Mouse (Mus musculus) heart, postnatal 36 days (tissue): Measurements from ENCODE around the gene Adssl1. TPM values are rescaled to one million over a fixed set of nuclear protein-coding genes. Genes with fewer than 3 reads are reported as not detected.

Experiments used
- DNase-seq, 2 experiments: peaks; one replicate each; pipeline ENCODE4 v3.0.0; 2021 to 2022
- intact Hi-C: fragments of 180-260 bp; cut with DNase I; formaldehyde crosslinking; loops from one replicate; pipeline ENCODE4 v1.15.1; 2025
- microRNA-seq, 2 experiments: library from miRNA; unstranded; fragments of <30 nt; microRNA quantifications; one replicate each; pipeline ENCODE4 v1.2.0; 2021; ENCODE audit warnings: borderline number of aligned reads in 2 of 2
- total RNA-seq, 2 experiments: library from RNA; stranded (reverse); gene quantifications; 2 replicates each; pipeline ENCODE4 v1.2.3; 2021

The Adssl1 gene
- total RNA-seq, 2 experiments from 2014 or later: 162 to 165 TPM

GRCm38 (mm10) chr12:112672744-112673575, 53.1 kb downstream of the Adssl1 start:
- peak in 1 of 2 experiments; percentile 67 for DNase-seq
- intact Hi-C loops: no loop called here

GRCm38 (mm10) chr12:112673576-112674091, 53.8 kb downstream of the Adssl1 start:
- DNase-seq: peak in 1 of 2 experiments; percentile 56

DNA sequence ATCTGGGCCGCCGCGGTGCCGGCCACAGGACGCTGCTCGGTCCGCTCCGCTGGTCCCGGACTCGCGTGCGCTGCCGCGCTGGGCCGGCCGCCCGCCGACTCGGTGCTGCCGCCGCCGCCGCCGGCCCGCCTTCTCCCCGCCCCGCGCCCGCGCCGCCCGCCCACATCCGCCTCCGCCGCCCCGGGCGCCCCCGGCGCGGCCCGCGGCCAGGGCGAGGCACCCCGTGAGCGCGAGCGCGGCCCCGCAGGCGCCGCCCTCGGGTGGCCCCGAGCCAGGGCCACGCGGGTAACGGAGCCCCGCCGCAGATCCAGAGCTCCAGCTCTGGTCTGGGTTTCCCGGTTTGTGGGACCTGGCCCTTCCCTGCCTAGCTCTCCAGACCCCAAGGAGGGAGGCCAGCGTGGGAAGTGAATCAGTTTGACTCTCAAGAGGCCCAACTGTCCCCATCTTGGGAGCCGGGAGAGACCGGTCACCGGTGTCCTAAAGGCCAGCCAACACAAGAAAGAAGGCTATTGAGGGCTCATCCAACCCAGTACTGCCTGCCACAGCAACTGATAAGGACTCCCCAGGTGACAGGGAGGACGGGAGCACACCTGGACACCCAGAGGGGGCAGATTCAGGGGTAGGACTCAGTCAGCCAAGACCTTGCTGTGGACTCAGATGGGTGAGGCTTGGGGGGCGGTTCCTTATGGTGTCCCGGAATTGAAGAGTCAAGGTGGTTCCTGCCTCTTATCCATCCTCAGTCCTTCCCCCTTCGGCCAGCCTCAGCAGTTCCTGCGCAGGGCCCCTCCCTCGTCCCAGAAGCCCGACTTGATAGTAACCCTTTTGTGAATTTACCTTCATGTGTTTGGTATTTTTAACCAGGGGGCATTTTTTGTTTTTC, 54.5 kb downstream of the Adssl1 start, which contains the start of gene Akt1:
TSS of gene Akt1 (minus strand) at position 753 of the 880 bp plus-strand sequence.
- DNase-seq: peak; percentile 72 to 84
- intact Hi-C loops: loop anchor here (1.0 to 2.0 kb wide), 2 partner anchors 21 to 32 kb away; no protein-coding TSS in a partner anchor

More at GRCm38 (mm10) chr12:112673576-112674091, 53.8 kb downstream of the Adssl1 start:
- intact Hi-C loops: loop anchor here (2.0 kb wide), 1 partner anchor 33 kb away; no protein-coding TSS in a partner anchor

- intact Hi-C loops: loop anchor here (1.0 to 2.0 kb wide), 2 partner anchors 22 to 31 kb away; no protein-coding TSS in a partner anchor
- DNase-seq: peak; percentile 86 to 87
These were observed 55.6 kb downstream of the Adssl1 start for GRCm38 (mm10) chr12:112675245-112676035.

GRCm38 (mm10) chr12:112677076-112677475, 57.2 kb downstream of the Adssl1 start:
- DNase-seq: no peak
- intact Hi-C loops: no loop called here

- intact Hi-C loops: loop anchor here (2.0 kb wide), 1 partner anchor 15 kb away; no protein-coding TSS in a partner anchor
- no peak for DNase-seq
These were observed 58.2 kb downstream of the Adssl1 start for GRCm38 (mm10) chr12:112677943-112678554.

DNA sequence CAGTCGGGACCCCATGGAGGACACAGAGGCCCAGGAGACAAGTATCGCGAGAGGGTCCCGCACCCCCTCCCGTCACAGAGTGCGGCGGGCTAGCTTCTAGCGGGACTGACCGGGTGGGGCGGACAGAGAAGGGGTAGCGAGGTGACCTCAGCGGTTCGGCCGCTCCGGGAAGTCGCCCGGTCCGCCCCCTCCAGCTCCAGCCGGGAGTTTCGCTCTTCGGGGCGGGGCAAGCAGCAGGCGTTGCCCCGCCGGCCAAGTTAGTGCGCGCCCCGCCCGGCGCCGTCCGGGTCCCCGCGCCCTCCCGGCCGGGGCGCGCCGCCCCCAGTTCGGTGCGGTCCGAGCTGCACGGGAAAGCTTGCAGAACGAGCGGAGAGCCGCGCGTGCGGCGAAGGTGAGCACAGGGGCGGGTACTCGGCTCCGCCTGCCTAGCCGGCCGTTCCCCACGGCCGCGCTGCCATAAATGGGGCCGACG, 58.7 kb downstream of the Adssl1 start, which contains the start of gene Zbtb42:
TSS of gene Zbtb42 (plus strand) at position 274 of the 472 bp plus-strand sequence.
- peak; percentile 73 to 81 for DNase-seq
- intact Hi-C loops: loop anchor here (2.0 kb wide), 1 partner anchor 14 kb away; no protein-coding TSS in a partner anchor

DNA sequence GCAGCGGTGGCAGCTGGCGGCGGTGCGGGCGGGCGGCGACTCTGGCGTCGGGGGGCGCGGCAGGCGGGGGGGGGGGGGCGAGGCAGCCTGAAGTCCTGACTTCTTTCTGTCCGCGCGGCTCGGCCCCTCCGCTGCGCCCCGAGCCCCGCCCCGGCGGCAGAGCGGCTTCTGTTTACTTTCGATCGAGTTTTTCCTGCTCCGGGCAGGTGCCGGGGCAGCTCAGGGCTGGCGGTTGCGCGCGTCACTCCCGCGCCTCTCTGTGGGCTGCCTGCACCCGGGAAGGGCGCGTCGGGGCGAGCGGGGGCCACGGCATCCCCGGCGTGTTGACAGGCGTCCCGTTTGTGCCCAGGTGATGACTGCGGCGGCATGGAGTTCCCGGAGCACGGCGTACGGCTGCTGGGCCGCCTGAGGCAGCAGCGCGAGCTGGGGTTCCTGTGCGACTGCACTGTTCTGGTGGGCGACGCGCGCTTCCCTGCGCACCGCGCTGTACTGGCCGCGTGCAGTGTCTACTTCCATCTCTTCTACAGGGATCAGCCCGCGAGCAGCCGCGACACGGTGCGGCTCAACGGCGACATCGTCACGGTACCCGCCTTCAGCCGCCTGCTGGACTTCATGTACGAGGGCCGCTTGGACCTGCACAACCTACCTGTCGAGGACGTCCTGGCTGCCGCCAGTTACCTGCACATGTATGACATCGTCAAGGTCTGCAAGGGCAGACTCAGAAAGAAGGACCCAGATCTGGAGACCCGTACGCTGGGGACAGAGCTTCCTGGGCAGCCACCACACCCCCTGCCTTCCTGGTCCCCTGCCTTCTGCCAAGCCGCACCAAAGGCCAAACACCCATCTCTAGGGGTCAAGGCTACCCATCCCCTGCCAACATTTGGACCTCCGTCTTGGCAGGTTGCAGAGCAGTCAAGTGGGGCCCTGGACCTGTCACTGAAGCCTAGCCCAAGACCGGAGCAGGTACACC, 59.5 kb downstream of the Adssl1 start:
- intact Hi-C loops: loop anchor here (2.0 kb wide), 1 partner anchor 13 kb away; no protein-coding TSS in a partner anchor
- DNase-seq: peak in 1 of 2 experiments; percentile 37

- DNase-seq: no peak
- intact Hi-C loops: no loop called here
These were observed 63.5 kb downstream of the Adssl1 start for GRCm38 (mm10) chr12:112683351-112683750.

DNA sequence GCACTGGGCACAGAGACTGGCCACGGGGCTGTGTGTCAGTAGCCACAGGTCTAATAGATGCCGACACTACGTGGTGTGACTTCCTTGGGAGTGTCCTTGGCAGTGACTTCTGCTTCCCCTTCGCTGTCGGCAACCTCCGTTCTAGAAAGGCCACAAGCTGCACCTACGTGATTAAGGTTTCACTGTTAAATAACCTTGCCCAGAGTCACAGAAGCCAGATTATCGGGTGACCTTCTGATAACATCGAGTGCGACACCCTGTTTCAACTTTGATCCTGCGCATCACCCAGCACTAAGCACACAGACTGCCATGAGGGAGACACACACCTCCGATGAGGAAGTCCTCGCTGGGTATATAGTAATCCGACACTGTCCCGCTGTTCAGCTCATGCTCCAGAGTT, 68.6 kb downstream of the Adssl1 start:
- DNase-seq: no peak
- intact Hi-C loops: no loop called here

Small RNA genes lying within 50 kb of the gene (microRNA-seq; reads per million reads assigned to microRNA genes)
- 0 to 1.4 reads per million in 2 experiments for gene Mir6939

Other genes starting within 250 kb of the Adssl1 start
- 10 to 100 TPM; 26.0 to 29.9 TPM for gene A530016L24Rik, start 130.6 kb upstream of the Adssl1 start, total RNA-seq
- not detected for gene Tmem179, start 103.3 kb upstream of the Adssl1 start, total RNA-seq
- gene Inf2, start 31.3 kb upstream of the Adssl1 start, total RNA-seq: 10 to 100 TPM; 16.6 to 23.9 TPM
- 10 to 100 TPM; 29.4 to 31.0 TPM for gene Siva1, start 24.6 kb downstream of the Adssl1 start, total RNA-seq
- 100 to 1,000 TPM; 184 to 212 TPM for gene Akt1, start 54.8 kb downstream of the Adssl1 start, total RNA-seq
- 1 to 10 TPM; 4.7 to 5.7 TPM for gene Zbtb42, start 58.8 kb downstream of the Adssl1 start, total RNA-seq
- gene Cep170b, start 100.4 kb downstream of the Adssl1 start, total RNA-seq: 10 to 100 TPM in 1 of 2 experiments, 1 to 10 TPM in 1; 9.2 to 11.3 TPM
- 1 to 10 TPM; 6.1 to 8.9 TPM for gene Pld4, start 140.6 kb downstream of the Adssl1 start, total RNA-seq
- gene Ahnak2, start 182.6 kb downstream of the Adssl1 start, total RNA-seq: 10 to 100 TPM; 14.1 to 20.2 TPM
- 1 to 10 TPM; 1.6 to 2.9 TPM for gene Clba1, start 188.9 kb downstream of the Adssl1 start, total RNA-seq
- gene Cdca4, start 209.4 kb downstream of the Adssl1 start, total RNA-seq: 1 to 10 TPM; 6.1 to 6.6 TPM
- gene Gpr132, start 248.2 kb downstream of the Adssl1 start, total RNA-seq: under 1 TPM; 0.19 TPM